Mouse (Mus musculus) hindlimb bud, embryonic 11.5 days (tissue): ENCODE results near the gene Gm17727.
"Not testable (repeated sequence)": the region's sequence is repeated elsewhere in the genome, so short reads cannot be mapped to it uniquely, and the experiment has no call there.

ENCODE experiments used
- DNase-seq: peaks from one replicate; pipeline ENCODE4 v3.0.0-alpha.2; 2012; ENCODE audit warnings: low read depth, low spot score; ENCODE audit errors: extremely low spot score

Gene Gm17727

GRCm38 (mm10) chr9:35778009-35778408 lies at the start of gene Gm17727:
Gene Gm17727 (minus strand): TSS chr9:35778109.
- no peak for DNase-seq

GRCm38 (mm10) chr9:35817881-35818280 lies 40.0 kb upstream of the Gm17727 start:
- DNase-seq, result not testable (repeated sequence)

- no peak for DNase-seq
Measured at GRCm38 (mm10) chr9:35798146-35798545, 20.2 kb upstream of the Gm17727 start.

- DNase-seq, result no peak
Measured at GRCm38 (mm10) chr9:35790001-35790400, 12.1 kb upstream of the Gm17727 start, which contains the start of the genes Gm27235 and D730048I06Rik. Gene Gm27235 (minus strand): TSS chr9:35790101. Gene D730048I06Rik (minus strand): TSS chr9:35790112.

- no peak for DNase-seq
Measured at GRCm38 (mm10) chr9:35756843-35757242, 21.1 kb downstream of the Gm17727 start.

- no peak for DNase-seq
Measured at GRCm38 (mm10) chr9:35740749-35741148, 37.2 kb downstream of the Gm17727 start, which contains the start of gene Gm17677. Gene Gm17677 (plus strand): TSS chr9:35741049.
